Mouse (Mus musculus): ENCODE data around the gene Slc23a4. TPM values are rescaled to one million over a fixed set of nuclear protein-coding genes. Genes with fewer than 3 reads are reported as not detected.

The Slc23a4 gene
- polyA plus RNA-seq, 1 experiment from 2014 or later = 0.33 TPM

DNA sequence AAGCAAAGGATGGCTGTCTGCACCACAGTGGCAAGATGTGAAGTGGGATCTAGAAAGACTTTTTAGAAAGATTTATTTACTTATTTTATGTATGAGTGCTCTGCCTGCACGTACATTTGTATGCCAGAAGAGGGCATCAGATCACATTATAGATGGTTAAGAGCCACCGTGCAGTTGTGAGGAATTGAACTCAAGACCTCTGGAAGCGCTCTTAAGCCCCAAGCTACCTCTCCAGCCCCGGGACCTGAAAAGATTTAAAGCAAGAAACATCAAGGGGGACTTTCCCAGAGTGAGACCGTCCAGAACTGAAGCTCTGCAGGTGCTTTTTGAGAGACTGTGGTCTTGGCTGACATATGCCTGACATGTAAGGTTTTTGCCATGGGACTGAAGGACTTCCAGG lies 51.5 kb downstream of the Slc23a4 start:
- Histone ChIP-seq H3K27me3 (replicated peaks) (no peaks in the 10 kb centered on the region), H3K4me2 (no peak overlapping the region), H3K36me3 (no peaks in the 10 kb centered on the region), H3K4me3 (no peak overlapping the region), H3K27ac (no peak overlapping the region), H3K9ac (no peak overlapping the region), H3K4me1 (peaks cover 9% of the 10 kb centered on the region; the same call in 1 of the 2 replicates), H3K9me3 (replicated peaks) (no peaks in the 10 kb centered on the region)
- 54% methylated on average over 5 of the region's 5 CpGs for WGBS (ENCODE audit: insufficient replicate concordance)
- ATAC-seq = no peak

GRCm38 (mm10) chr6:34932633-34933032 lies 55.6 kb downstream of the Slc23a4 start:
- Histone ChIP-seq H3K4me1 (no peaks in the 10 kb centered on the region), H3K27me3 (replicated peaks) (no peaks in the 10 kb centered on the region), H3K36me3 (no peaks in the 10 kb centered on the region), H3K4me2 (no peak overlapping the region), H3K27ac (no peak overlapping the region), H3K4me3 (no peak overlapping the region), H3K9me3 (replicated peaks) (no peaks in the 10 kb centered on the region), H3K9ac (no peak overlapping the region)
- ATAC-seq = no peak
- 66% methylated on average over 1 of the region's 1 CpGs for WGBS (ENCODE audit: insufficient replicate concordance)

DNA sequence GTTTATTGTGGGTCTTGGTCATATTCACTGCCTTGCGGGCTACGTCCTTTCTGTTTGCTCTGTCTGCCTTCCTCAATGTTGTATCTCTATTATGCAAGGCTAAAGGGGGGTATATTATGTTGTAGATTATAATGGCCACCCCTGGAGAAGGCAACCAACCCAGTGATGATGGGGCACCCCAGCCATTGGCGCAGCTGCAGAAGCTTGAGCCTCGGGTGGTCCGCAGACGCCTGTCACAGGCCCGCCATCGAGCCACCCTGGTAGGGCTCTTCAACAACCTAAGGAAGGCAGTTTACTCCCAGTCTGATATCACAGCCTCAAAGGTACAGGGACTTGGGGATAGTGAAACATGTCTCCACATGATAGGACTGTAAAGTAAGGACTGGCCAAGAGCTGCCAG lies 60.6 kb downstream of the Slc23a4 start:
- no peak for ATAC-seq
- Histone ChIP-seq H3K4me3 (no peak overlapping the region), H3K27me3 (replicated peaks) (no peaks in the 10 kb centered on the region), H3K36me3 (no peaks in the 10 kb centered on the region), H3K27ac (no peak overlapping the region), H3K4me1 (no peaks in the 10 kb centered on the region), H3K9ac (no peak overlapping the region), H3K9me3 (replicated peaks) (no peaks in the 10 kb centered on the region), H3K4me2 (no peak overlapping the region)
- WGBS (ENCODE audit: insufficient replicate concordance) = 89% methylated on average over 8 of the region's 8 CpGs

DNA sequence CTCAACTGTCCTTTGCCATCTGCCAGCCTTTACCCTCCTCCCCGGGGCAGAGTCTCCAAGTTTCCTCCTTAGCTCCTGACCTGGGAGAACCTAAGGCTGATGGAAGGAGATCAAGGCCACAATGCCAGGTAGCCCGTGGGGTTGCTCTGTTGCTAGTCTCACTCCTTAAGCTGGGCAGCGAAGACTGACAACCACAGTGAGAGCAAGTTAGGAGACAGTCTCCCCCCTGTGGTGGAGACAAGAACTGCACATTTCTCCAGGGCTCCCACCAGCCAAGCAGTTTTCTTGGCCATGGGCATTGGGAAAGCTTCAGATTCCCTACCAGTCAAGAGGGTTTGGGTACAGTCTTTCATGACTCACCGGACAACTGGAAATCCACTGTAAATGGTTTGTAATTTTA lies 61.0 kb downstream of the Slc23a4 start:
- no peaks in the 10 kb centered on the region for H3K36me3 ChIP-seq
- H3K4me3 ChIP-seq = no peak overlapping the region
- H3K9ac ChIP-seq = no peak overlapping the region
- ATAC-seq = peak; percentile 32; the same call in 1 of the 2 replicates
- WGBS (ENCODE audit: insufficient replicate concordance) = 39% methylated on average over 4 of the region's 4 CpGs
- H3K4me2 ChIP-seq = no peak overlapping the region
- no peak overlapping the region for H3K27ac ChIP-seq
- H3K4me1 ChIP-seq = no peaks in the 10 kb centered on the region
- H3K9me3 ChIP-seq (replicated peaks) = no peaks in the 10 kb centered on the region
- H3K27me3 ChIP-seq (replicated peaks) = no peaks in the 10 kb centered on the region

DNA sequence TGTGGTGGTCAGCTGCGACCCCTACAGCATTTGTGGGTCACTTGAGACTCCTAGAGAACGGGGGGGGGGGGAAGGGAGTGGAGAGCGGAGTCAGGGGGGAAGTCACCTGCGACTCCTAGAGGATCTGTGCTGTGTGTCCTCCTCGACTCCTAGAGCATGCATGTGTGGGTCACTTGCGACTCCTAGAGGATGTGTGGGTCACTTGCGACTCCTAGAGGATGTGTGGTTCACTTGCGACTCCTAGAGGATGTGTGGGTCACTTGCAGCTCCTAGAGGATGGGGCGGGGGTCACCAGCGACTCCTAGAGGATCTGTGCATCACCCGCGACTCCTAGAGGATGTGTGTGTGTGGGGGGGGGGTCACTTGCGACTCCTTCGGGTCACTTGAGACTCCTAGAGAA lies 66.3 kb downstream of the Slc23a4 start:
- Histone ChIP-seq H3K9ac (no peak overlapping the region), H3K4me1 (peaks cover 8% of the 10 kb centered on the region), H3K4me2 (no peak overlapping the region), H3K9me3 (replicated peaks) (no peaks in the 10 kb centered on the region), H3K36me3 (no peaks in the 10 kb centered on the region), H3K27me3 (replicated peaks) (peaks cover 6% of the 10 kb centered on the region; the same call in 1 of the 2 replicates), H3K27ac (no peak overlapping the region), H3K4me3 (no peak overlapping the region)
- peak; percentile 69 for ATAC-seq
- WGBS (ENCODE audit: insufficient replicate concordance) = 46% methylated on average over 14 of the region's 14 CpGs

- Histone ChIP-seq H3K4me3 (no peak overlapping the region), H3K4me2 (no peak overlapping the region), H3K36me3 (no peaks in the 10 kb centered on the region), H3K4me1 (peaks cover 11% of the 10 kb centered on the region), H3K27me3 (replicated peaks) (peaks cover 6% of the 10 kb centered on the region; the same call in 1 of the 2 replicates), H3K9me3 (replicated peaks) (no peaks in the 10 kb centered on the region), H3K9ac (no peak overlapping the region), H3K27ac (no peak overlapping the region)
- WGBS (ENCODE audit: insufficient replicate concordance) = 80% methylated on average over 12 of the region's 12 CpGs
- ATAC-seq = no peak
These were observed 67.6 kb downstream of the Slc23a4 start for GRCm38 (mm10) chr6:34920631-34921030.

- no peak within 1 kb of the TSS for H3K4me2 ChIP-seq
- 58% methylated on average over 10 of the region's 10 CpGs for WGBS (ENCODE audit: insufficient replicate concordance)
- H3K27ac ChIP-seq = no peak within 1 kb of the TSS
- no peak within 1 kb of the TSS for H3K4me3 ChIP-seq
- peaks cover 6% of the 10 kb centered on the region; the same call in 1 of the 2 replicates for H3K27me3 ChIP-seq (replicated peaks)
- no peak for ATAC-seq
- no peaks in the 10 kb centered on the region for H3K9me3 ChIP-seq (replicated peaks)
- peaks cover 11% of the 10 kb centered on the region for H3K4me1 ChIP-seq
- no peak within 1 kb of the TSS for H3K9ac ChIP-seq
- H3K36me3 ChIP-seq = no peaks in the 10 kb centered on the region
These were observed 68.2 kb downstream of the Slc23a4 start, which contains the start of gene Stra8 for GRCm38 (mm10) chr6:34919956-34920355. Stra8 (plus strand) TSS chr6:34920163.

DNA sequence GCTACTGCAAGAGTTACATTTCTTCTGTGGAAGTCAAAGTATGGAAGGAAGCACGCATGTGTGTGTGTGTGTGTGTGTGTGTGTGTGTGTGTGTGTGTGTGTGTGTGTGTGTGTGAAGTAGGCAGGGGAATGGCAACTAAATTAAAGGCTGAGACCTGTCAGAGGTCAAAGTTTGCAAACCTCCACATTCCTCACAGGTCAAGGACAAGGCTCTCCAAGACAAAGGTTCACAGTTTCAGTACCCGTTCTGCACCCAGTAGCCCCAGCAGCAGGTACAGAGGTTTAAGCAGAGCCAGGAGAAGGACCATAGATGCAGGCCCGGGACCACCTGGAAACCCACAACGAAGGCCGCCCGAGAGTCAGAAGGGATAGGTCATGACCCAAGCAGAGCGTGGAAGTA lies 69.1 kb downstream of the Slc23a4 start:
- Histone ChIP-seq H3K4me3 (no peak overlapping the region), H3K27ac (no peak overlapping the region), H3K36me3 (no peaks in the 10 kb centered on the region), H3K4me2 (no peak overlapping the region), H3K27me3 (replicated peaks) (peaks cover 6% of the 10 kb centered on the region; the same call in 1 of the 2 replicates), H3K4me1 (peaks cover 16% of the 10 kb centered on the region), H3K9me3 (replicated peaks) (no peaks in the 10 kb centered on the region), H3K9ac (no peak overlapping the region)
- 67% methylated on average over 7 of the region's 7 CpGs for WGBS (ENCODE audit: insufficient replicate concordance)
- ATAC-seq = no peak

- Histone ChIP-seq H3K4me3 (no peak overlapping the region), H3K27ac (no peak overlapping the region), H3K4me1 (peaks cover 41% of the 10 kb centered on the region), H3K27me3 (replicated peaks) (peaks cover 6% of the 10 kb centered on the region; the same call in 1 of the 2 replicates), H3K9ac (no peak overlapping the region), H3K4me2 (no peak overlapping the region), H3K9me3 (replicated peaks) (no peaks in the 10 kb centered on the region), H3K36me3 (no peaks in the 10 kb centered on the region)
- WGBS (ENCODE audit: insufficient replicate concordance) = 66% methylated on average over 3 of the region's 3 CpGs
- no peak for ATAC-seq
These were observed 73.7 kb downstream of the Slc23a4 start for GRCm38 (mm10) chr6:34914462-34914861.

GRCm38 (mm10) chr6:34913341-34914040 lies 74.7 kb downstream of the Slc23a4 start:
- no peak for ATAC-seq

GRCm38 (mm10) chr6:34910371-34911219 lies 77.6 kb downstream of the Slc23a4 start, which contains the start of gene Wdr91:
Wdr91 (minus strand) TSS chr6:34910876.
- H3K4me3 ChIP-seq = peak within 1 kb of the TSS; percentile 74
- H3K9ac ChIP-seq = peak within 1 kb of the TSS; percentile 84
- no peaks in the 10 kb centered on the region for H3K9me3 ChIP-seq (replicated peaks)
- WGBS (ENCODE audit: insufficient replicate concordance) = under 1% methylated on average over 62 of the region's 64 CpGs
- peak; percentile 75 for ATAC-seq
- peaks cover 34% of the 10 kb centered on the region for H3K36me3 ChIP-seq
- peak within 1 kb of the TSS; percentile 98 for H3K27ac ChIP-seq
- peaks cover 67% of the 10 kb centered on the region for H3K4me1 ChIP-seq
- H3K4me2 ChIP-seq = peak within 1 kb of the TSS; percentile 79
- no peaks in the 10 kb centered on the region for H3K27me3 ChIP-seq (replicated peaks)

More at GRCm38 (mm10) chr6:34913341-34914040, 74.7 kb downstream of the Slc23a4 start:
- WGBS (ENCODE audit: insufficient replicate concordance) = 73% methylated on average over 13 of the region's 13 CpGs
- H3K4me1 ChIP-seq = peaks cover 51% of the 10 kb centered on the region
- no peak overlapping the region for H3K27ac ChIP-seq
- no peak overlapping the region for H3K9ac ChIP-seq
- peaks cover 9% of the 10 kb centered on the region for H3K36me3 ChIP-seq
- H3K27me3 ChIP-seq (replicated peaks) = no peaks in the 10 kb centered on the region; the same call in 1 of the 2 replicates
- no peak overlapping the region for H3K4me2 ChIP-seq
- H3K9me3 ChIP-seq (replicated peaks) = no peaks in the 10 kb centered on the region
- H3K4me3 ChIP-seq = no peak overlapping the region

Measured in liver, embryonic 12.5 days (tissue).